Comparison of ENCODE assay signal across 20 mouse cellular contexts in genomic region chr4:40848246-40848645, GRCm38 (mm10). TPM values are rescaled to one million over a fixed set of nuclear protein-coding genes. Genes with fewer than 3 reads are reported as not detected.
DNase-seq lines count a peak whose midpoint lies in the region; ATAC-seq and TF ChIP-seq lines count a peak whose summit lies in the region.
"Had no signal": no experiment of that assay in that cellular context is flagged by ENCODE, and none has a peak within 500 bp of the region (broad histone marks: within the 10 kb centered on the region; RNA-seq: fewer than 3 reads in every experiment).

No protein-coding gene starts in this region.

- H3K36me3 ChIP-seq in kidney, embryonic 15.5 days, result no peaks in the 10 kb centered on the region
- no peaks in the 10 kb centered on the region; the same call in 1 of the 2 replicates for H3K36me3 ChIP-seq in heart, postnatal 0 days (replicated peaks; ENCODE audit: control insufficient read depth, insufficient read depth, low read length)
- H3K36me3 ChIP-seq in myocyte (ENCODE audit: control insufficient read depth, insufficient read depth), result no peaks in the 10 kb centered on the region
- H3K36me3 ChIP-seq: midbrain, embryonic 13.5 days; neural tube, embryonic 15.5 days; stomach, embryonic 15.5 days had no signal

- no peaks in the 10 kb centered on the region for H3K27me3 ChIP-seq in kidney, embryonic 15.5 days
- no peaks in the 10 kb centered on the region for H3K27me3 ChIP-seq in heart, postnatal 0 days (ENCODE audit: control insufficient read depth, insufficient read depth, low read length)
- no peaks in the 10 kb centered on the region for H3K27me3 ChIP-seq in myocyte (ENCODE audit: control insufficient read depth, insufficient read depth, insufficient read length)
- H3K27me3 ChIP-seq: midbrain, embryonic 13.5 days; neural tube, embryonic 15.5 days; stomach, embryonic 15.5 days had no signal

- TF ChIP-seq POLR2A in myocyte (IDR thresholded peaks at IDR 0.05; ENCODE audit: insufficient read length, low read depth), result no peak

- peaks cover 73% of the 10 kb centered on the region for H3K4me1 ChIP-seq in kidney, embryonic 15.5 days
- peaks cover 73% of the 10 kb centered on the region for H3K4me1 ChIP-seq in heart, postnatal 0 days (ENCODE audit: control insufficient read depth, insufficient read depth)

- TF ChIP-seq CTCF in heart, postnatal 0 days (IDR thresholded peaks at IDR 0.05; ENCODE audit: low read depth), result no peak

- H3K9me3 ChIP-seq in kidney, embryonic 15.5 days (replicated peaks), result no peaks in the 10 kb centered on the region
- H3K9me3 ChIP-seq in heart, postnatal 0 days (replicated peaks; ENCODE audit: control insufficient read depth, low read length), result no peaks in the 10 kb centered on the region
- H3K9me3 ChIP-seq: embryonic facial prominence, embryonic 10.5 days; midbrain, embryonic 13.5 days; neural tube, embryonic 15.5 days; stomach, embryonic 15.5 days had no signal

- intact Hi-C loops in heart, postnatal 36 days (cut with DNase I), result no loop called here

- peak; percentile 89 for DNase-seq in heart, adult 11 months
- no peak for DNase-seq in heart, postnatal 36 days
- peak; percentile 3 for DNase-seq in kidney, postnatal 10 days
- DNase-seq in heart, postnatal 0 days (ENCODE audit: low spot score), result no peak
- no peak for DNase-seq in spleen, postnatal 14 days (ENCODE audit: low spot score in 2 of 2)
- no peak for DNase-seq in cerebellum, adult 11-12 months
- DNase-seq: adrenal gland, adult 2 months; cerebellum, adult 18-20 months; cerebellum, postnatal 36 days; gastrocnemius, postnatal 14 days; layer of hippocampus, postnatal 36 days; lung, adult 2 months; right cerebral cortex, adult 18-20 months had no signal

- H3K9ac ChIP-seq in kidney, embryonic 15.5 days, result no peak overlapping the region
- H3K9ac ChIP-seq in heart, postnatal 0 days (replicated peaks; ENCODE audit: low read depth, low read length), result no peak overlapping the region
- H3K9ac ChIP-seq: midbrain, embryonic 13.5 days; neural tube, embryonic 15.5 days; stomach, embryonic 15.5 days had no signal

- WGBS in kidney, embryonic 15.5 days, result 94% methylated on average over 8 of the region's 8 CpGs
- WGBS in heart, postnatal 0 days, result 81% methylated on average over 8 of the region's 8 CpGs

- H3ac ChIP-seq in myocyte (ENCODE audit: control insufficient read depth, insufficient read length), result no peak overlapping the region

- H3K27ac ChIP-seq in kidney, embryonic 15.5 days, result no peak overlapping the region
- H3K27ac ChIP-seq in heart, postnatal 0 days (ENCODE audit: low read depth), result peak overlapping the region; percentile 97
- H3K27ac ChIP-seq: embryonic facial prominence, embryonic 10.5 days; midbrain, embryonic 13.5 days; neural tube, embryonic 15.5 days had no signal

- H3K4me2 ChIP-seq in kidney, embryonic 15.5 days, result no peak overlapping the region
- no peak overlapping the region; the same call in 1 of the 2 replicates for H3K4me2 ChIP-seq in heart, postnatal 0 days (ENCODE audit: low read depth, low read length)
- peak overlapping the region; percentile 64 for H3K4me2 ChIP-seq in myocyte (ENCODE audit: low read depth)
- H3K4me2 ChIP-seq: midbrain, embryonic 13.5 days; neural tube, embryonic 15.5 days; stomach, embryonic 15.5 days had no signal

- H3K79me2 ChIP-seq in myocyte (ENCODE audit: control insufficient read depth, insufficient read depth), result peaks cover 99% of the 10 kb centered on the region

- no peak for ATAC-seq in kidney, embryonic 15.5 days (replicated peaks; ENCODE audit: low FRiP score)
- no peak for ATAC-seq in heart, postnatal 0 days (ENCODE audit: insufficient read depth, low read depth)
- ATAC-seq: inflammation-experienced regulatory T-cells, adult 6 months; midbrain, embryonic 13.5 days had no signal

- H3K4me3 ChIP-seq in kidney, embryonic 15.5 days (replicated peaks), result no peak overlapping the region
- no peak overlapping the region for H3K4me3 ChIP-seq in heart, postnatal 0 days (ENCODE audit: low read depth, low read length)
- H3K4me3 ChIP-seq in myocyte, result no peak overlapping the region
- H3K4me3 ChIP-seq: embryonic facial prominence, embryonic 10.5 days; midbrain, embryonic 13.5 days; neural tube, embryonic 15.5 days; stomach, embryonic 15.5 days had no signal

- TF ChIP-seq EP300 in heart, postnatal 0 days (IDR thresholded peaks at IDR 0.05; ENCODE audit: low read depth), result no peak

TF ChIP-seq in myocyte, 11 proteins besides CTCF, POLR2A, EP300 and RAD21:
- TF ChIP-seq USF1 (IDR thresholded peaks at IDR 0.05; ENCODE audit: low read depth) (no peak), TCF3 (IDR thresholded peaks at IDR 0.05; ENCODE audit: insufficient read length, low read depth) (no peak), SRF (IDR thresholded peaks at IDR 0.05; ENCODE audit: control insufficient read depth, insufficient read length, low read depth) (no peak), MAX (IDR thresholded peaks at IDR 0.05; ENCODE audit: low read depth) (no peak), REST (IDR thresholded peaks at IDR 0.05; ENCODE audit: insufficient read depth, insufficient read length) (no peak), E2F4 (IDR thresholded peaks at IDR 0.05; ENCODE audit: insufficient read depth) (no peak), MYOG (IDR thresholded peaks at IDR 0.05; ENCODE audit: control insufficient read depth in 1 of 3, insufficient read depth in 1 of 3, insufficient read length in 2 of 3, low read depth in 2 of 3) (no peak), POLR2AphosphoS2 (IDR thresholded peaks at IDR 0.05; ENCODE audit: insufficient read length, low read depth) (no peak), TCF12 (IDR thresholded peaks at IDR 0.05; ENCODE audit: insufficient read depth, poor library complexity, severe bottlenecking) (no peak), CEBPB (IDR thresholded peaks at IDR 0.05; ENCODE audit: insufficient read depth, poor library complexity, severe bottlenecking) (no peak)

RNA-seq across cellular contexts. Expression of gene B4galt1, which starts 5.6 kb away (rescaled TPM):
- total RNA-seq in heart, postnatal 36 days (2021), result 10 to 100 TPM; 62.1 to 69.1 TPM
- polyA plus RNA-seq in kidney, embryonic 15.5 days (2015; fragmentation: Nextera tagmentation; extraction: Ambion mirVana), result 46.3 and 46.4 TPM in 2 replicates
- total RNA-seq in heart, postnatal 0 days (2014; rRNA removed; ENCODE audit: low replicate concordance), result 125 and 129 TPM in 2 replicates
- 49.6 and 50.3 TPM in 2 replicates for polyA plus RNA-seq in heart, postnatal 0 days (2015; fragmentation: Nextera tagmentation; extraction: Ambion mirVana)
- 37.7 TPM for polyA plus RNA-seq in myocyte (2012; fragmentation: generic; extraction: Trizol)

Comparison
In these comparisons a context has a peak if more than half of its experiments do, and no peak if none do; other contexts are left out.
1. DNase-seq: peak in heart, adult 11 months (single experiment) and kidney, postnatal 10 days (single experiment); none in heart, postnatal 36 days (0 of 2), heart, postnatal 0 days (single experiment), spleen, postnatal 14 days (0 of 2) and cerebellum, adult 11-12 months (single experiment).